Mouse (Mus musculus) ES-E14 (cell line): ENCODE measurements around the gene Gm498. TPM values are rescaled to one million over a fixed set of nuclear protein-coding genes. Genes with fewer than 3 reads are reported as not detected.

Experiments
- DNase-seq: peaks from one replicate; pipeline ENCODE4 v3.0.0-alpha.2; 2013; ENCODE audit warnings: low read depth, low spot score
- H3K27ac ChIP-seq: 2 replicates; pipeline ENCODE4 v1.5.1; 2012; ENCODE audit warnings: low read depth, mild to moderate bottlenecking, low read length, moderate library complexity, mixed read lengths; ENCODE audit not compliant: poor library complexity, insufficient read depth, severe bottlenecking
- H3K36me3 ChIP-seq: 2 replicates; pipeline ENCODE4 v1.6.1; 2012; ENCODE audit warnings: mild to moderate bottlenecking, low read length, moderate library complexity, mixed read lengths; ENCODE audit not compliant: control insufficient read depth, poor library complexity, insufficient read depth, severe bottlenecking
- H3K4me1 ChIP-seq, 2 experiments: fragments of 150-350 bp in 1 of 2; sonication (generic) in 1 of 2; 2 replicates each; pipeline ENCODE4 v1.6.1; 2012; ENCODE audit warnings: low read length in 2 of 2, mild to moderate bottlenecking in 1 of 2, mixed read lengths in 1 of 2; ENCODE audit not compliant: control insufficient read depth in 2 of 2, insufficient read depth in 2 of 2, poor library complexity in 1 of 2
- H3K4me3 ChIP-seq, 2 experiments: fragments of 150-350 bp in 1 of 2; sonication (generic) in 1 of 2; 2 replicates each; pipeline ENCODE4 v1.5.1; 2012; ENCODE audit warnings: low read length in 2 of 2, low read depth in 1 of 2, mild to moderate bottlenecking in 1 of 2, mixed read lengths in 1 of 2; ENCODE audit not compliant: insufficient read depth in 1 of 2, poor library complexity in 1 of 2, severe bottlenecking in 1 of 2
- H3K9ac ChIP-seq: 2 replicates; pipeline ENCODE4 v1.6.1; 2012; ENCODE audit warnings: low read depth, mild to moderate bottlenecking, low read length, mixed read lengths; ENCODE audit not compliant: poor library complexity, insufficient read depth, severe bottlenecking
- H3K9me3 ChIP-seq: fragments of 150-350 bp; sonication (generic); 2 replicates; pipeline ENCODE4 v1.6.1; 2012; ENCODE audit warnings: low read depth, mild to moderate bottlenecking, low read length; ENCODE audit not compliant: control insufficient read depth, insufficient read depth
- CHD2 ChIP-seq: IDR thresholded peaks from 2 replicates; pipeline ENCODE4 v1.6.1; 2014; ENCODE audit warnings: mild to moderate bottlenecking, low read depth, low read length, inconsistent platforms
- HCFC1 ChIP-seq: IDR thresholded peaks from 2 replicates; pipeline ENCODE4 v1.6.1; 2012; ENCODE audit warnings: low read length, inconsistent platforms, borderline replicate concordance; ENCODE audit not compliant: insufficient read depth
- MAFK ChIP-seq: IDR thresholded peaks from 2 replicates; pipeline ENCODE4 v1.6.1; 2014; ENCODE audit warnings: mild to moderate bottlenecking, low read depth, low read length, inconsistent platforms; ENCODE audit not compliant: insufficient read depth
- ZC3H11A ChIP-seq: IDR thresholded peaks from 2 replicates; pipeline ENCODE4 v1.6.1; 2012; ENCODE audit warnings: low read depth, mild to moderate bottlenecking, inconsistent platforms, low read length, borderline replicate concordance
- ZNF384 ChIP-seq: IDR thresholded peaks from 2 replicates; pipeline ENCODE4 v1.6.1; 2012; ENCODE audit warnings: low read depth, low read length, inconsistent platforms
- in situ Hi-C, 2 experiments: fragments of 600-800 bp; cut with MboI; formaldehyde crosslinking; loops; one replicate each; pipeline ENCODE4 v1.15.1; 2025; ENCODE audit warnings: low sequenced_read_pairs in 2 of 2, inconsistent platforms in 1 of 2; ENCODE audit not compliant: unreplicated experiment in 2 of 2
- total RNA-seq: library from RNA; depleted of rRNA; stranded (reverse); fragments of 300-350 nt; gene quantifications from 2 replicates; pipeline ENCODE4 v1.2.3, GENCODE M21; 2012

Gm498 gene
- total RNA-seq, 1 experiment = not detected

DNA sequence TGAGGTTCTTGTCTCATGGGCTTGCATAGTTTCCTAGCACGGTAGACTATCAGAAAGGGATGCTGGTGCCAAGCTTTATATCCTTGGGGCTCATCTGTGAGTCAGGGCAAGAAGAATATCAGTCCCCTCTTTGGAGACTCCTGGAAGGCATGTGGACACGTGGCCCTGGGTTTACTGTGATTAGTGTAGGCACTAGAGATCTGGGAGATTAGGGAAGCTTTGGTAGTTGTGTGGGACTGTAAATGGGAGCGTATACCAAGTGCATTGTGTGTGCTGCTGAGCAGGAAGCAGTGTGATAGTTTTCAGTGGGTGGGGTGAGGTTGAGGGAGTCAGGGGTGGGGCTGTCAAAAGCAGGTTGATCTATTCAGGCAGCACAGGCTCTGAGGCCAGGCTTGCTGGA, 31.7 kb upstream of the Gm498 start:
- H3K9me3 ChIP-seq = no peaks in the 10 kb centered on the region
- in situ Hi-C loops = no loop called here
- no peak overlapping the region for H3K27ac ChIP-seq
- H3K9ac ChIP-seq = no peak overlapping the region
- H3K36me3 ChIP-seq = peaks cover 41% of the 10 kb centered on the region
- no peak overlapping the region for H3K4me3 ChIP-seq
- no peak for DNase-seq
- peaks cover 0 to 5% of the 10 kb centered on the region in 2 experiments; a peak in 2 of 4 replicates for H3K4me1 ChIP-seq
- TF ChIP-seq MAFK = no peak
- TF ChIP-seq CHD2 = no peak
- TF ChIP-seq ZNF384 = no peak
- TF ChIP-seq ZC3H11A = no peak
- TF ChIP-seq HCFC1 = no peak

DNA sequence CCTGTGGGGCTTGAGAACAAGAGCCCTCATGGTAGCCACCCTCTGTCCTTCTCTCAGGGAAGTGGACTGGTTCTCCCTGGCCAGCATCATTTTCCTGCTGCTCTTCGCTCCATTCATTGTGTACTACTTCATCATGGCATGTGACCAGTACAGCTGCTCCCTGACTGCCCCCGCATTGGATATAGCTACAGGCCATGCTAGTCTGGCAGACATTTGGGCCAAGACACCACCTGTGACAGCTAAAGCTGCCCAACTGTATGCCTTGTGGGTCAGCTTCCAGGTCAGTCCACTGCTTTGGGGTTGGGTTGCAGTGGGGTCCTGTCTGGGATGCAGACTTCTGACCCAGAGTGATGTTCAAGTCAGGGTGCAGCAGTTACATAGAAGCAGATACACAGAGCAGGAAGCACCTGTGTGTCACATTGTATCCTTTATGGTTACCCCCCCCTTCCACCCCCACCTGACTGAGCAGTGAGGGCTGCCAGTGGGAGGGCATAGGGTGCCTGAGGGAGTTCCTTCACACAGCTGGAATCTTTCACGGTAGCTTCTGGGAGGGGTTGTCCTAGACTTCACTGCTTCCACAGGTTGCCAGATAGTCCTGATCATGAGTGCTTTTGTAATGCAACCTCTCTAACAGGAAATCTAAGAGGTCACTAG, 28.8 kb upstream of the Gm498 start:
- Histone ChIP-seq H3K9ac (no peak overlapping the region), H3K27ac (no peak overlapping the region), H3K4me1 (peaks cover 0 to 5% of the 10 kb centered on the region in 2 experiments; a peak in 1 of 4 replicates), H3K36me3 (peaks cover 57% of the 10 kb centered on the region), H3K4me3 (no peak overlapping the region), H3K9me3 (no peaks in the 10 kb centered on the region)
- no peak for TF ChIP-seq MAFK
- TF ChIP-seq CHD2 = no peak
- no peak for TF ChIP-seq ZC3H11A
- TF ChIP-seq HCFC1 = no peak
- TF ChIP-seq ZNF384 = no peak
- in situ Hi-C loops = no loop called here
- no peak for DNase-seq

DNA sequence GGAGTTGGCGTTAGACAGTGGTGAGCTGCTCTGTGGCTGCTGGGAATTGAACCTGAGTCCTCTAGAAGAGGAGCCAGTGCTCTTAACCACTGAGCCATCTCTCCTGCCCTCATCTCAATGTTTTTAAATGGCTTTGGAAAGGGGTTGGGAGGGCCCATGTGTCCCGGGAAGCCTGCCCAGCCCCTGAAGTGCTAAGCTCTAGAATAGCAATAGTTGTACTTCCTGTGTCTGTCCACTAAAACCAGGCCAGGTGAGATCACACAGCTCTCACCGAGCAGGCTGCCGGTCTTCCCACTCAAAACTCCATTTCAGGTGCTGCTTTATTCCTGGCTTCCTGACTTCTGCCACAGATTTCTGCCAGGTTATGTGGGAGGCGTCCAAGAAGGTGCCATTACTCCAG, 26.5 kb upstream of the Gm498 start:
- DNase-seq = no peak
- H3K9me3 ChIP-seq = no peaks in the 10 kb centered on the region
- H3K27ac ChIP-seq = no peak overlapping the region
- no peak overlapping the region for H3K4me3 ChIP-seq
- in situ Hi-C loops = no loop called here
- H3K4me1 ChIP-seq = peaks cover 0 to 3% of the 10 kb centered on the region in 2 experiments; a peak in 1 of 4 replicates
- peaks cover 65% of the 10 kb centered on the region for H3K36me3 ChIP-seq
- TF ChIP-seq ZC3H11A = no peak
- TF ChIP-seq ZNF384 = no peak
- no peak for TF ChIP-seq MAFK
- no peak for TF ChIP-seq HCFC1
- TF ChIP-seq CHD2 = no peak
- H3K9ac ChIP-seq = no peak overlapping the region

DNA sequence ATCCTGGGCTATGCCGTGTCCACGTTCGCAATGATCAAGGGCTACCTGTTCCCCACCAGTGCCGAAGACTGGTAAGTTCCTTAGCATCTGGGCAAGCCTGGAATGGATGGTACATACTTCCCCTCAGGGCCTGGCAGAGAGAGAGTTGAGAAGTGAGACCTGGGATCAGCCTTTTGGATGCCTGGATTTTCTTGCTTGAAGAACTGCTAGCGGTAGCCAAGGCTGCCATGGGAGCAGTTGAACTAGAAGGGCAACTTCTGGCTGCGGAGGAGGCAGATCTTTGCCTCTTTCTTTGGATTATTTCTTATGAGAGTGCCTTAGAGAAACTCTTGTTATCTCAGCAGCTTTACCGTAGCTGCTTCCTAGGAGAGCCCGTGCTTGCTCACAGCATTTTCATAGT, 25.3 kb upstream of the Gm498 start:
- Histone ChIP-seq H3K36me3 (peaks cover 74% of the 10 kb centered on the region), H3K4me3 (no peak overlapping the region), H3K9me3 (no peaks in the 10 kb centered on the region), H3K4me1 (no peaks in the 10 kb centered on the region), H3K27ac (no peak overlapping the region), H3K9ac (no peak overlapping the region)
- TF ChIP-seq ZC3H11A (no peak), CHD2 (no peak), ZNF384 (no peak), HCFC1 (no peak), MAFK (no peak)
- in situ Hi-C loops = no loop called here
- DNase-seq = no peak

DNA sequence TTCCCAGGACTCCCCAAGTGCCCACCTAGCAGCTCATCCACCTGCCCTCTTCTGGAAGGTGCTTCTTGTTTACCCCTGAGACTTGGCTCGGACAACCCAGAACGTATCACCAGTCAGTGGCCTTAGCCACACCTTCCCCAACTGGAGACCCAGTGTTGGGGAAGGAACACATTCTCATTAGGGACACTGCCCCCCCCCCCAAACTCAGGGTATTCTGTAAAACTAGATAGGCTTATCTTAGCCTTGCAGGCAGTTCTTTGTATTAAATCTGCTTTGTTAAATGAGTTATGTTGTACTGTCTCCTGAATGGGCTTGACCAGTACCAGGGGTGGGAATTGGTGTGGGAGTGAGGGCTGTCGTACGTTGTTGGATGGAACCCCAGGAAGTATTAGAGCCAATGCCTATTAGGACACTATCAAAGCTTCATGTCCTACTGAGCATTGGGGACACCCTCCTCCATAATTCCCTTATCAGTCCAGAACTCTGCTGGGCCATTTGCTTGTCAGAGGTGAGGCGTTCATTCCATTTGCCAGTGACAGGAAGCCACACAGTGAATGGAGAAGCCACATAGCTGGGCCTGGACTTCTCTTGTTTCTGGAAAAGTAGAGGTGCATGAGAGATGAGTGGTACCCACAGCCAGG, 18.4 kb upstream of the Gm498 start:
- no peak overlapping the region for H3K27ac ChIP-seq
- H3K36me3 ChIP-seq = peaks cover 44% of the 10 kb centered on the region
- no peaks in the 10 kb centered on the region for H3K9me3 ChIP-seq
- TF ChIP-seq HCFC1 = no peak
- no peak for TF ChIP-seq MAFK
- TF ChIP-seq ZNF384 = no peak
- TF ChIP-seq ZC3H11A = no peak
- no peak for TF ChIP-seq CHD2
- no peak overlapping the region for H3K9ac ChIP-seq
- no peak for DNase-seq
- H3K4me3 ChIP-seq = no peak overlapping the region
- 0 out of 4 replicates have a peak, but pooled peaks cover 0 to 4% of the 10 kb centered on the region in 2 experiments for H3K4me1 ChIP-seq
- in situ Hi-C loops = no loop called here
